Mouse (Mus musculus): ENCODE measurements around the gene Glrx5.

The Glrx5 gene

DNA sequence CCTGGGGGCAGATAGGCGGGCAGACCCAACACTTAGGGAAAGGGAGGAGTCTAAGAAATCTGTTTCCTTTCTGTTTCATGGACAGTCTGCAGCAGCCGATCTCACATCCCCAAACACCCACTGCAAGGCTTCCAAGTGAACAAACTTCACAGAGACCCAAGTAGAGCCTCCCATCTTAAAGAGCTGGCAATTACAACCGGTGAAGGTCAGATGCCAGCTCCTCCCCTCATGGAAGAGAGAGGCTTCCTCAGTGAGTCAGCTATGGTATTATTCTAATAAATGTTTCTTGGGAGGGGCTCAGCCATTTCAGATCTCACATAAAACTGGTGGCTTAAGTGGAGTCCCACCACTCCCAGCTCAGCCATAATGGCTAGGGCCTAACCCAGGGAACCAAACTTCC, 28.8 kb upstream of the Glrx5 start:
- 78% methylated on average over 3 of the region's 3 CpGs for WGBS

DNA sequence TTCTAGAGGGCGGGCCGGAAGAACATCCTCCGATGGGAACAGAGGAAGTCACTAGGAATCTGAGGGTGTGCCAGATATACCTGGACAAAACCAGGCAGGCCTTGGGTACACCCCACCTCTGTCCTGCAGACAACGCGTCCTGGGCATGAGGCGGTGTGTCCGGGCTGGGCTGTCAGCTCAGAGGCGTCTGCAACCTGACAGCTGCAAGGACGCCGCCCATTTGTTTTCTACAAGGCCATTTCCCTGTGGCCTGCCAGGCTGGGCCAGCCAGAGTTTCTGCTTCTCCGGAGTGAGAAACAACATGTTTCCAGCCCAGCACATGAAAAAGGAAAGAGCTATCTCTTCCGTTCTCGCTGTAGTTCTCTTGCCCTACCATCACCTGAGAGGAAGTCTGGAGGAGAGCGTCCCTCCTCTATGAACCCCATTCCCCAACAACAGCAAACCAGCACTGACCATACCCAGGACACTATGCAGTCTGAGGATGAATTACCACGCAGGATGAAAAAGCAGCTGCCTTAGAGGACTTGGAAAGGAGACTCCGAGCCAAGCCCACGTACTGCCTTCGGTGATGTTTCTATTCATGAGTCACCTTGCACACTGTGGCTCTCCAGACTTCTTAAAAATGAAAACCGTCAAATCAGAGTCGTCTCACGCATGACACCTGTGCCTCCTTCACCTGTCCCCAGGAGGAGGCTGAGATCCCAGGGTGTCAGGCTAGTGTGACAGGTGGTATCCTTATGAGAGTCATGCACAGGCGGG, 27.4 kb upstream of the Glrx5 start:
- 69% methylated on average over 22 of the region's 22 CpGs for WGBS

- 58% methylated on average over 2 of the region's 2 CpGs for WGBS
Observed at GRCm38 (mm10) chr12:105005715-105005972, 26.8 kb upstream of the Glrx5 start.

DNA sequence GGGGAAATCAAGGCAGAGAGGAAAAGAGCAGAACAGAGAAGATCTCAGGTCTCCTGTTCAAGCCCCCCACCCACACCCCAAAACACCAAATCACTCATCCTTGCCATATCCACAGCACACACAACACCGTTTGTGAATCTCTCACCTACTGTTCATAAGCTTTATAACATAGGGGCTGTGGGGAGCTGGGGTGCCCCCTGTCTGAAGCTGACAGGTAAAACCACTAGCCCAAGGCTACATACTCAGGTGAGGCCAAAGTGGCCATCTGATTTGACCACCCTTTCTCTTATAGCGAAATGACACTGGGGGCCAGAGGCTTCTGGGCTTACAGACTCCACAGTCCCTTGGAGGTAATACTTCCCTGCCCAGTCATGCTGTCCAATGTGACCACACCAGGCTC, 24.3 kb upstream of the Glrx5 start:
- 79% methylated on average over 2 of the region's 2 CpGs for WGBS

DNA sequence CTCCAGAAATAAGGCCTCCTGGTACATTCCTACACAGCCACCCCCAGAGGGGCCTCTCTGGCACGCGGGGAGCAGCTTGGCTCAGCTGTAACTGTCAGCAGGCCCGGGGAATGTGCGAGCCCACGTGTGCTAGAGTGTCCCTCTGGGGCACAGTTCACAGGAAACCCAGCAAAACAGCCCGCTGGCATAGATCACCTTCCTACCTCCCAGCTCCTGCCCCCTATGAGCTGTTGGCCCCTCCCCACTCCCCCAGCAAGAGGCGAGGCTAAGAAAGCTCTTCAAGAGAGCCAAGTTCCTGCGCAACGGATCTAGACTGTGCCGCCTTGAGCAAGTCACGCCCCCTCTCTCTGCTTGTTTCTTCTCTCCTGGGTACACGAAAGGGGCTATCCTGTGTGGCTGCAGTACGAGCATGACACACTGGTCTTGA, 23.7 kb upstream of the Glrx5 start:
- 11% methylated on average over 13 of the region's 13 CpGs for WGBS

DNA sequence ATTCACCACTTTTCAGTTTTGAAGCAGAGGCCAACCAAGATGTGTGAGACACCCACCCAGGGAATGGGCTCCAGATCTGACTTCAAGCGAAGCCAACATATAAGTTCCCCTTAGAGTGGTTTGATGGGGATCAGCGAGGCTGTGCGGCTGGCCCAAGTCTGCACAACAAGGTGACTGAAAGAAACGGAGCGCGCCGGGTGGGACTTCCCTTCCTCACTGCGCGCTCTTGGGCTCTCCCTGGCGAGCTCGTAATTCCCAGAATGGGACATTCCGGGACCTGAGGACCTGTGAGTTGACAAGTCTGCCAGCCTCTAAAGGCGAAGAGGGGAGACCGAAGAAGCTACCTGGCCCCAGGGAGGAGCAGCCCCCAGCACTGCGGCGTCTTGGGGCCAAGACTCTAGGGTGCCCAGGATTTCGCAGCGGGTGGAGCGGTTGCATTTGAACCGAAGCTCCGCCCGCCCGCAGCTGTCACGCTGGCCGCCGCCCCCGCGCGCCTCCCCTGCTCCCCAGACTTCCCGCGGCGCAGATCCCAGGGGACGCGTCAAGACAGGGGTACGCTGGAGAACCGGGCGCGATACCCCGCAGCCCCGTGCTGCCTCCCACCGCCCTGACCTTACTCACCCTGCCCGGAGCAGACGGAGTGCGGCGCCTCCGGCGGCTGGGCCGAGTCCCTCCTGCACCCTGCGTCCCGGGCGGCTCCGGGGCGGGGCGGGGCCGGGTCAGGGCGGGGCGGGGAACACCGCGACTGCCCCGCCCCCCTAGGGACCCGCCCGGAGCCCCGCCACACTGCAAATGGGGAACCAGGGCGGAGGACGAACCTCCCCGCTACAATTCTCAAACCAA, 22.9 kb upstream of the Glrx5 start, which contains the start of gene Syne3:
Gene Syne3 (minus strand): TSS at position 440 of the 843 bp plus-strand sequence.
- WGBS: under 1% methylated on average over 66 of the region's 66 CpGs

DNA sequence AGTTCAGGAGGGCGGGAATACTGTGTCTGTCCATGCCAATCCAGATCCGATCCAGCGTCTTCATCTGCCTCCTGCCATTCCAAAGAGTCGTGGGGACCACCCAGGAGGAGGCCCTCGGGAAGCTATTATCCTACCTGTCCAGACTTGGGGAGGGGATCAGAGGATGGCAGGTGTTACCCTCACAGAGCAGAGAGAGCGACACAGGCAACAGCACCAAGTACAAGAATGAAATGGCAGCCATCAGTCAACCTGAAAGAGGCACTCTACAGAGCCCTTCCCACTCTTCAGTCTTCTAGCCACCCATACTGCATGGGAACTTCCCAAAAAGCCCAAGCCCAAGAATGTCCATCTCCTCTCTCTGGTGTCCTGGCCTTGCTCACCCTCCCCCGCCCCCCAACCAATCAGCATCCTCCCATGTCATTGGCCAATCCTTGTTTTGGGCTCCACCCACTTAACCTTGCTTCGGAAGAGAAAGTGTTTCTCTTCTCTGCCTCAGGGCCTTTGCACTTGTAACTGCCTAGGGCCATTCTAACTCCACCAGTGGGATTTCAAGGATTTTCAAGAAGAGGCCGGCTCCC, 22.2 kb upstream of the Glrx5 start:
- 29% methylated on average over 9 of the region's 9 CpGs for WGBS

- WGBS: 100% methylated on average over 1 of the region's 1 CpGs
Observed at GRCm38 (mm10) chr12:105011589-105011988, 20.9 kb upstream of the Glrx5 start.

- 72% methylated on average over 4 of the region's 4 CpGs for WGBS
Observed at GRCm38 (mm10) chr12:105012314-105012713, 20.2 kb upstream of the Glrx5 start.

- WGBS: 21% methylated on average over 17 of the region's 17 CpGs
Observed at GRCm38 (mm10) chr12:105013065-105013464, 19.4 kb upstream of the Glrx5 start.

DNA sequence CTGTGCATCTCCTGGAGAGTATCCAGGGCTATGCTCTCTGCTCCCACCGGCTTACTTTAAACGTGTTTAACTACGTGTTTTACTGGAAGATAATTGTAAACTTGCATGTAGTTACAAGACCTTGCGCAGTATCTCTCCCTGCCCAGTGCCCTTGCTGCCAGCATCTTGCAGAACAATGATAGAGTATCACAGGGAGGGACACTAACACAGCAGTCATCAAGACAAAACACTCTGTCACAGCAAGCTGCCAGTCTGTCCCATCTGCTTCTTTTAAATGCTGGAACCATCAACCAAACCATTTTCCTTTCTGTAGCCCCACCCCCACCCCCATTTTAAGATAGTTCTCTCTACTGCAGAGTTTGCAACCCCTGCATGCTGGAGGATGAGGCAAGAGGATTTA, 16.3 kb upstream of the Glrx5 start:
- 59% methylated on average over 4 of the region's 4 CpGs for WGBS

- 66% methylated on average over 10 of the region's 10 CpGs for WGBS
Observed at GRCm38 (mm10) chr12:105016639-105017038, 15.8 kb upstream of the Glrx5 start.

GRCm38 (mm10) chr12:105019359-105020219, 12.9 kb upstream of the Glrx5 start:
- 61% methylated on average over 19 of the region's 19 CpGs for WGBS

DNA sequence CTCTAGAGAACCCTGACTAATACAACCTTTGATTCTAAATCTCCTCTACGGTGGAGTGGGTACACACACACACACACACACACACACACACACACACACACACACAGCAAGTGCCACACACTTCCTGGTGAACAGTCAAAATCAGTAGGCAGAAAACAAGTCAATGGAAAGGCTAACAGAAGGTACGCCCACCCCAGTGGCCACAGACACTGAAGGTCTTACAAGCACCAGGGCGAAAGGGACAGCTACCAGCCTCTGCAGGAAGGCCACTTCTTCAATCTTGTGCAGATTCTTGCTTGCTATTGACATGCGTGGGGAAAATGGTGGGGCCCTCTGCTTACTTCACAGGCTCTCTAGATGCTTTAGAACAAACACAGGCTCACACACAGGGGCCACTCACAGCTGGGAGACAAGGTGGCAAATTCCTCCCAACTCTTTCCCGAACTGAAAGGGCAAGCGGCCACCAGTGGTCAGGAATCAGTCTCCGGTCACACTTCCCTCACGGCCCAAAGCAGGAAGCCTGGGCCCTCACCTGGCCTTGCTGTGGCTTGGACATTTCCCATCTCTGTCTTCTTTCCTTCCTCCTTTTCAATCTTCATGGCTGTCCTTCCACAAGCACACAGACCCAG, 10.9 kb upstream of the Glrx5 start:
- 83% methylated on average over 8 of the region's 8 CpGs for WGBS

GRCm38 (mm10) chr12:105022141-105022540, 10.3 kb upstream of the Glrx5 start:
- WGBS: 63% methylated on average over 7 of the region's 7 CpGs

DNA sequence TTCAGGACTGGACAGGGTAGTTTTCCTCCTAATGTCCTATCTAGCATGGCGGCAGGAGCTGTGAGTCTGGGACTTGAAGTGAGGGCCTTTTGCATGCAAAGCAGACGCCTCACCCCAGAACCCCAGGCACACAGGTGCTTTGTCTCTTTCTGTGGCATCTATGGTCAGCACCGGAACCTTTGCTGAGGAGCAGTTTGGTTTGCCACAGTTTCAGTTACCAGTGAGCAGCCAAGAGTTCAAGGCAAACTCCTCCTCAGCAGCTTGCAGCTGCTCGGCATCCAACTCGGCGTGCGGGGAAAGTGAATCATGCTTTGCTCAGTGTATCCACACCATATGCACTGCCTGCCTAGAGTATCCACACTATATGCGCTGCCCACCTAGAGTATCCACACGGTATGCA, 9.7 kb upstream of the Glrx5 start:
- 97% methylated on average over 9 of the region's 9 CpGs for WGBS

- 43% methylated on average over 8 of the region's 8 CpGs for WGBS
Observed at GRCm38 (mm10) chr12:105025271-105025946, 7.1 kb upstream of the Glrx5 start.

DNA sequence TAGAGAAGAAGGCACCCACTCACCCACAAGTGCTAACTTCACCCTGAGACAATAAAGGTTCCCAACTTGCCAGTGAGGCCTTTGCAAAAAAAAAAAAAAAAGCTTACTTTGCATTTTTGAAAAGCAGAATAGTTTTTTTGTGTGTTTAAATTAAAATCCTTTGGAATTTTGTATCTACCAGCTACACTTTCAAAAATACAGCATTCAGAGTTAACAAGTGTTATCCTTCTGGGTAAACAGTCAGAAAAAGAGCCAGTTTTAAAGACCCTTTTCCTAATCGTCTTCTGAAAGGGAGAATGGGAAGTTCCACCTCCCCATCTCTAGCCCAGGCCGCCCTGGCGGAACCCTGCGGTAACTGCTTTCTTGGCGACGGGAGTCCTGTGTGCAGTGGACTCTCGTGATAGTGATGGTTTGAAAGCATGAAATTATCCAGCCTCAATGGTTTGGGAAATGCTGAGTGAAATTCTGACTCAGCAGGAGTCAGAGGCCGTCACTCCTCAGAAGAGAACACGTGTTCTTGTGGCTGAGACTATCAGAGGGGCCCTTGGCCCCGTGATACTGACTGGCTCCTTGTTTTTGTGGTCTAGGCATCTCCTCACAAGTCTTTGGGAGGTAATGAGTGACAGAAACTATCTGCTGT, 6.4 kb upstream of the Glrx5 start:
- WGBS: 70% methylated on average over 10 of the region's 10 CpGs

DNA sequence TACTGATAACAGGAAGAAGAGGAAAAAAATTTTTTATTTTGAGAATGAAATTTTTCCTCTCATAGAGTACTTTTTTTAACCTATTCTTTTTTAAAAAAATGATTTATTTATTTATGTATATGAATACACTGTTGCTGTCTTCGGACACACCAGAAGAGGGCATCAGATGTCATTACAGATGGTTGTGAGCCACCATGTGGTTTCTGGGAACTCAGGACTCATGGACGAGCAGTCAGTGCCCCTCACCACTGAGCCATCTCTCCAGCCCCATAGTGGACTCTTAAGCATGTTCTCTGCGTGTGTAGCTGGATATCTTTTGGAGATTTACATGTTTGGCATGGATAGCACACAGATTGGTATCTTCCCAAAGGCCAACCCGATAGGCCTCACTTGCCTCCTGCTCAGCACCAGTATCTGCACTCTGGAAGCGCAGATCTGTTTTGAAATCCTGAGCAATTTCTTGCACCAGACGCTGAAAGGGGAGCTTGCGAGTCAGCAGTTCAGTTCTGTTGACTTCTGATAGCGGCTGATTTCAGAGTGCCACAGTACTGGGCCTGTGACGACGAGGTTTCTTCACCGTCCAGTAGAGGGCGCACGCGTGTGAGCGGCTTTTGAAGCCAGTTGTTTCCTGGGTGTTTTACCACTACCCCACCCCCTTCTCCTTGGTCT, 5.0 kb upstream of the Glrx5 start:
- 30% methylated on average over 15 of the region's 15 CpGs for WGBS

GRCm38 (mm10) chr12:105029890-105030289, 2.6 kb upstream of the Glrx5 start:
- WGBS: 77% methylated on average over 9 of the region's 9 CpGs
